Mouse (Mus musculus): ENCODE results near the gene Glb1. TPM values are rescaled to one million over a fixed set of nuclear protein-coding genes. Genes with fewer than 3 reads are reported as not detected.
"Not testable (repeated sequence)": the region's sequence is repeated elsewhere in the genome, so short reads cannot be mapped to it uniquely, and the experiment has no call there.

Glb1 gene
- total and polyA plus RNA-seq, 3 experiments: 12.2 to 20.8 (median 14.8) TPM

DNA sequence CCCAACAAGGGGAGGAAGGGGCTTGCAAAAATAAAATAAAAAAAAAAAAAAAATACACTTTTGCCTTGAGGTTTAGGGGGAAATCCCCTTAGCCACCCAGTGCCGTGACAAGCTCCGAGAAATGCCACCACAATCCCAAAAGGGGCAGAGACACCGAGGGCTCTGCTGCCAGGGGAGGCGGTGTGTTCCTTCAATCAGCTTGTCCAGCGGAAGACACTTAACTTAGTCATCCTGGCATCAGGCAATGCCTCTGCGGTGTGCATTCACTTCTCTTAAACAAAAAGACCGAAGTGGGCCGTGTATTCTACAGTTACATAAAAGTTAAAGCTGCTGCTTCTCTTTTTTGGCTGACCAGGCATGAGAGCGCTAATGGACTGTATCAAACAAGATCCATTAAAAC, 106.5 kb downstream of the Glb1 start:
- no peak for DNase-seq
- Histone ChIP-seq H3K9ac (ENCODE audit: low read depth, low read length) (no peak overlapping the region), H3K36me3 (ENCODE audit: control insufficient read depth, insufficient read depth, low read length) (no peaks in the 10 kb centered on the region), H3K4me1 (ENCODE audit: control insufficient read depth, insufficient read depth, low read length) (no peaks in the 10 kb centered on the region), H3K4me3 (no peak overlapping the region), H3K79me2 (replicated peaks; ENCODE audit: control insufficient read depth, insufficient read depth, low read length) (no peaks in the 10 kb centered on the region), H3K27me3 (ENCODE audit: control insufficient read depth, insufficient read depth, low read length) (no peaks in the 10 kb centered on the region), H3K27ac (no peak overlapping the region)
- intact Hi-C loops (cut with DNase I): no loop called here
- WGBS: 84% methylated on average over 9 of the region's 9 CpGs
- no peak for TF ChIP-seq CTCF (IDR thresholded peaks at IDR 0.05)
- TF ChIP-seq POLR2A (IDR thresholded peaks at IDR 0.05; ENCODE audit: insufficient read depth, low read depth, low read length): no peak
- no peak for TF ChIP-seq EP300 (IDR thresholded peaks at IDR 0.05; ENCODE audit: insufficient read depth, low read depth, low read length)

DNA sequence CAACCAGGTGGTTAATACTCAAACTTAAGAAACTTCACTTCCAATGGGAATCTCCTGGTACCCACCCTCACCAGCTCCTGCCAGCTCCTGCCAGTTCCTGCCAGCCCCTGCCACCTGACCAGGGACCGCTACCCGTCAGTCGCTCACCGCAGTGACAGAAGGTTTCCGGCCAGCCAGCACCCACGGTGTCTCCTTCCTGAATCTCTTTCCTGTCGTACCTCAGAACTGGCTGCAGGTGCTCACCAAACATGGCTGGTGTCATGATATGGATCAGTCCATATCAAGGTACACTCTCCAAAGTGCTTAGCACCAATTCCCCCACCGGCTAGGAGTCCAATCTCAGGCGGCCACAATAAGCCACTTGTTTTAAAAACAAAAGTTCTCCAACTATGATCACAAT, 108.9 kb downstream of the Glb1 start:
- Histone ChIP-seq H3K27me3 (ENCODE audit: control insufficient read depth, insufficient read depth, low read length) (no peaks in the 10 kb centered on the region), H3K4me1 (ENCODE audit: control insufficient read depth, insufficient read depth, low read length) (no peaks in the 10 kb centered on the region), H3K9ac (ENCODE audit: low read depth, low read length) (no peak overlapping the region), H3K4me3 (no peak overlapping the region), H3K79me2 (replicated peaks; ENCODE audit: control insufficient read depth, insufficient read depth, low read length) (no peaks in the 10 kb centered on the region), H3K36me3 (ENCODE audit: control insufficient read depth, insufficient read depth, low read length) (no peaks in the 10 kb centered on the region), H3K27ac (no peak overlapping the region)
- WGBS: 83% methylated on average over 9 of the region's 9 CpGs
- intact Hi-C loops (cut with DNase I): no loop called here
- TF ChIP-seq CTCF (IDR thresholded peaks at IDR 0.05) (no peak), EP300 (IDR thresholded peaks at IDR 0.05; ENCODE audit: insufficient read depth, low read depth, low read length) (no peak), POLR2A (IDR thresholded peaks at IDR 0.05; ENCODE audit: insufficient read depth, low read depth, low read length) (no peak)
- no peak for DNase-seq

DNA sequence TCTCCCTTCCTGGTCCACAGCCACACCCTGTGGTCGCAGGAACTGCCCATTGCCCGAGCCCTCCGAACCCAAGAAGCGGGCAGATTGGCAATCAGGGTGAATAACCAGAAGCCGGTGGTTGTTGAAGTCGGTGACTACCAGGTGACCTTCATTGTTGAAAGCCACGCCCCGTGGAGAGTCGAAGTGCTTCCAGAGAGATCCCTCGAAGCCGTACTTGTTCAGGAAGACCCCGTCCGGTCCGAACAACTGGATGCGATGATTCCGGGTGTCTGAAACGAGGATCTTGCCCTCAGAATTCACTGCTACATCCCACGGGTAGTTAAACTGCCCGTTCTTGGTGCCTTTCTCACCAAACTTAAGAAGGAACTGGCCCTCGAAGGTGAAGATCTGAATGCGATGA, 112.0 kb downstream of the Glb1 start:
- intact Hi-C loops (cut with DNase I): no loop called here
- no peak for TF ChIP-seq POLR2A (IDR thresholded peaks at IDR 0.05; ENCODE audit: insufficient read depth, low read depth, low read length)
- TF ChIP-seq EP300 (IDR thresholded peaks at IDR 0.05; ENCODE audit: insufficient read depth, low read depth, low read length): no peak
- TF ChIP-seq CTCF (IDR thresholded peaks at IDR 0.05): no peak
- 96% methylated on average over 21 of the region's 21 CpGs for WGBS

DNA sequence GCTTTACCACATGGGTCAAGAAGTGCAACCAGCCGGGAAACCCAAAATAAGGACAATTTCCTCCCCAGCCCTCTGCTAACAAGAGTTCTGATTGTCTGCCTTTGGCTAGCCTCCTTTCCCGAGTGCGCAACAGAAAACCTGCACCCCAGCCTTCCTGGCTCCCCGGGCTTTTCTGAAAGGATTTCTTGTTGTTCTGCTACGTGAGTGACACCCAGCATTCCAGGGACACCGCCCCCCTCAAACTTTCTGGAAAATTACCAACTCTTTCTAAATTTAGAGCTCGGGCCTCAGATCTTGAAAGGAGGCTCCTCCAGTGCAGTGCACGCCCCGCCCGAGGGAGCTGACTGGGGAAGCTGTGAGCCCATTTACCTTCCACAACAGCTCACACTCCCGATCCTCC, 114.5 kb downstream of the Glb1 start, which contains the start of gene C130032M10Rik:
Gene C130032M10Rik, plus strand, starts transcription at position 334 of the 400 bp plus-strand sequence.
- intact Hi-C loops (cut with DNase I): no loop called here
- WGBS: 17% methylated on average over 11 of the region's 11 CpGs
- H3K9ac ChIP-seq (ENCODE audit: low read depth, low read length): no peak within 1 kb of the TSS

More for the DNA sequence above, 112.0 kb downstream of the Glb1 start:
- H3K9ac ChIP-seq (ENCODE audit: low read depth, low read length): no peak overlapping the region
- no peak overlapping the region for H3K27ac ChIP-seq
- no peak overlapping the region for H3K4me3 ChIP-seq
- no peaks in the 10 kb centered on the region for H3K27me3 ChIP-seq (ENCODE audit: control insufficient read depth, insufficient read depth, low read length)
- H3K4me1 ChIP-seq (ENCODE audit: control insufficient read depth, insufficient read depth, low read length): peaks cover 1% of the 10 kb centered on the region; the same call in 1 of the 2 replicates
- DNase-seq: no peak
- H3K79me2 ChIP-seq (replicated peaks; ENCODE audit: control insufficient read depth, insufficient read depth, low read length): no peaks in the 10 kb centered on the region
- H3K36me3 ChIP-seq (ENCODE audit: control insufficient read depth, insufficient read depth, low read length): no peaks in the 10 kb centered on the region

DNA sequence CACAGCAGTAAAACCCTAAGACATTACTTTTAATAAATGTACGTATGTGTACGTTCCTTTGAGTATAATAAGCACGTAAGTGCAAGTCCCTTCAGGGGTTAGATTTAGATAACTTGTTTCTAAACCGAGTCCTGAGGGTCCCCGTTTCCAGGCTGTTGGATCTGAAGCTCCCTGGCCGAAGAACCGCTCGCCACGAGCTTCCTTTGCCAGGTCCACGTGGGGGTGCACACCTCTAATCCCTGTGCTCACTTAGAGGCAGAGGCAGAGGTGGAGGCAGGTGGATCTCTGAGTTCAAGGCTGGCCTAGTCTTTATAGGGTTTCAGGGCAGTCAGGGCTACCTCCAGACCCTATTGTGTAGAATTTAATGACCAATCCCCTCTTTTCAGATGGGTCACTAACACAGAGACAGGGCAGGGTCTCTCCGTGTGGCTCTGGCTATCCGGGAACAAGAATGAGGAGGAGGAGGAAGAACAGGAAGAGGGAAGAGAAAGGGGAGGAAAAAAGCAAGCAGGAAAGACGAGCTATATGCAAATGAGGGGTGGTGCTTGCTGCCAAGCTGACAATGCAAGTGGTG, 117.1 kb downstream of the Glb1 start:
- no peak overlapping the region for H3K4me3 ChIP-seq
- TF ChIP-seq EP300 (IDR thresholded peaks at IDR 0.05; ENCODE audit: insufficient read depth, low read depth, low read length) (no peak), CTCF (IDR thresholded peaks at IDR 0.05) (no peak)
- 69% methylated on average over 13 of the region's 13 CpGs for WGBS
- no peaks in the 10 kb centered on the region for H3K79me2 ChIP-seq (replicated peaks; ENCODE audit: control insufficient read depth, insufficient read depth, low read length)
- peaks cover 1% of the 10 kb centered on the region; the same call in 1 of the 2 replicates for H3K4me1 ChIP-seq (ENCODE audit: control insufficient read depth, insufficient read depth, low read length)
- intact Hi-C loops (cut with DNase I): no loop called here
- no peak for DNase-seq
- H3K27me3 ChIP-seq (ENCODE audit: control insufficient read depth, insufficient read depth, low read length): no peaks in the 10 kb centered on the region
- no peak overlapping the region for H3K9ac ChIP-seq (ENCODE audit: low read depth, low read length)
- H3K27ac ChIP-seq: no peak overlapping the region
- no peaks in the 10 kb centered on the region for H3K36me3 ChIP-seq (ENCODE audit: control insufficient read depth, insufficient read depth, low read length)

More for the DNA sequence above, 114.5 kb downstream of the Glb1 start, which contains the start of gene C130032M10Rik:
- no peak for TF ChIP-seq EP300 (IDR thresholded peaks at IDR 0.05; ENCODE audit: insufficient read depth, low read depth, low read length)
- TF ChIP-seq CTCF (IDR thresholded peaks at IDR 0.05): no peak
- TF ChIP-seq POLR2A (IDR thresholded peaks at IDR 0.05; ENCODE audit: insufficient read depth, low read depth, low read length): no peak
- Histone ChIP-seq H3K79me2 (replicated peaks; ENCODE audit: control insufficient read depth, insufficient read depth, low read length) (no peaks in the 10 kb centered on the region), H3K4me3 (no peak within 1 kb of the TSS), H3K27ac (no peak within 1 kb of the TSS), H3K36me3 (ENCODE audit: control insufficient read depth, insufficient read depth, low read length) (no peaks in the 10 kb centered on the region), H3K27me3 (ENCODE audit: control insufficient read depth, insufficient read depth, low read length) (no peaks in the 10 kb centered on the region), H3K4me1 (ENCODE audit: control insufficient read depth, insufficient read depth, low read length) (peaks cover 1% of the 10 kb centered on the region; the same call in 1 of the 2 replicates)
- DNase-seq: no peak

DNA sequence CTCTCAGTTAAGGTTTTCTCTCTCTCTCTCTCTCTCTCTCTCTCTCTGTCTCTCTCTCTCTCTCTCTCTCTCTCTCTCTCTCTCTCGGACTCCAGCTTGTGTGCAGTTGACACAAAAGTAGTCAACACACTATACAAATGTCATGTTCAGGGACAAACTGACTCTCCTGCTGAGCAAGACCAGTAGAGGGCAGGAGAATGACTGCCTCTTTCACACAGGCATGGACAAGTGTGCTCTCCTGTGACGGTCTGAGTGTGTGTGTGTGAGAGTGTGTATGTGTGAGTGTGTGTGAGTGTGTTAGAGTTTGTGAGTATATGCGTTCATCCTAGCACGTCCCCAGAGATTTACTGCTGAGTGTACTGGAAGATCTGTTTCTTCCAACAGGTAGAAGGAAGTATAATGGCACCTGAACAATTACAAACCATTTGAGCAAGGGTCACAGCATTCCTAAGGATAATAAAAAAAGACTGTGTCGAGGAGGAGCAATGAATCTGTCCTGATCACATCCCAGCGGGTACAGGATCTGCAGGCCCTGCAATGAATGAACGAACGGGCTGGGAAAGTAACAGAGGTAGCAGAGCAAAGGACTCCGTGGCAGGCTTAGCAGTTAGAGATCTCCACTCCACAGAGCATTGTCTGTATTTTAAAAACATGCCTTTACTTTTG, 118.1 kb downstream of the Glb1 start:
- H3K79me2 ChIP-seq (replicated peaks; ENCODE audit: control insufficient read depth, insufficient read depth, low read length): no peaks in the 10 kb centered on the region
- peaks cover 1% of the 10 kb centered on the region; the same call in 1 of the 2 replicates for H3K4me1 ChIP-seq (ENCODE audit: control insufficient read depth, insufficient read depth, low read length)
- H3K4me3 ChIP-seq: no peak overlapping the region
- no peak overlapping the region for H3K27ac ChIP-seq
- H3K27me3 ChIP-seq (ENCODE audit: control insufficient read depth, insufficient read depth, low read length): no peaks in the 10 kb centered on the region
- no peak for TF ChIP-seq POLR2A (IDR thresholded peaks at IDR 0.05; ENCODE audit: insufficient read depth, low read depth, low read length)
- no peak for TF ChIP-seq CTCF (IDR thresholded peaks at IDR 0.05)
- no peaks in the 10 kb centered on the region for H3K36me3 ChIP-seq (ENCODE audit: control insufficient read depth, insufficient read depth, low read length)
- DNase-seq: no peak
- H3K9ac ChIP-seq (ENCODE audit: low read depth, low read length): no peak overlapping the region
- WGBS: 65% methylated on average over 9 of the region's 9 CpGs
- intact Hi-C loops (cut with DNase I): no loop called here

DNA sequence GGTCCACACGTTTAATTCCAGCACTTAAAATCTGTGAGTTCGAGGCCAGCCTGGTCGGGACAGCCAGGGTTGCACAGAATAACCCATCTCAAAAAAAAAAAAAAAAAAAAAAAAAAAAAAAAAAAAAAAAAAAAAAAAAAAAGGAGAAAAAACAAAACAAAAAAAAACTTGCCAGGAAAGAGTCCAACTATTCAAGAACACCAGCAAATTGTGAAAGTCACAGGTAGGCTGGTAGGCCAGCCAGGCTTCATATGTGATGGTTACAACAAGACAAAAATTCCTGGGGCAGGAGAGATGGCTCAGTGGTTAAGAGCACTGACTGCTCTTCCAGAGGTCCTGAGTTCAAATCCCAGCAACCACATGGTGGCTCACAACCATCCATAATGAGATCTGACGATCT, 119.7 kb downstream of the Glb1 start:
- DNase-seq; H3K27me3 ChIP-seq (ENCODE audit: control insufficient read depth, insufficient read depth, low read length); H3K36me3 ChIP-seq (ENCODE audit: control insufficient read depth, insufficient read depth, low read length); H3K79me2 ChIP-seq (replicated peaks; ENCODE audit: control insufficient read depth, insufficient read depth, low read length); H3K4me3 ChIP-seq; H3K4me1 ChIP-seq (ENCODE audit: control insufficient read depth, insufficient read depth, low read length); H3K9ac ChIP-seq (ENCODE audit: low read depth, low read length); H3K27ac ChIP-seq; intact Hi-C loops (cut with DNase I): not testable (repeated sequence)
- WGBS: 65% methylated on average over 4 of the region's 4 CpGs

All from heart, adult 2 months (tissue).